Mouse (Mus musculus) cerebellum, adult 2 months (tissue): ENCODE results near the gene H2-Ob.
"Not testable (repeated sequence)": the region's sequence is repeated elsewhere in the genome, so short reads cannot be mapped to it uniquely, and the experiment has no call there.

Source experiments
- CTCF ChIP-seq: fragments of 200-500 bp; IDR thresholded peaks from 2 replicates; pipeline ENCODE4 v1.5.1; 2011; ENCODE audit warnings: low read depth, mild to moderate bottlenecking, control low read depth, low read length, moderate library complexity, borderline replicate concordance; ENCODE audit not compliant: insufficient read depth
- POLR2A ChIP-seq: fragments of 200-500 bp; IDR thresholded peaks from 2 replicates; pipeline ENCODE4 v1.6.1; 2011; ENCODE audit warnings: low read length, control low read depth, borderline replicate concordance; ENCODE audit not compliant: insufficient read depth

- not testable (repeated sequence) for TF ChIP-seq CTCF, POLR2A
Observed at GRCm38 (mm10) chr17:34232021-34232420, 6.7 kb upstream of the H2-Ob start.
